Mouse (Mus musculus) lung, embryonic 14.5 days (tissue): ENCODE data around the gene Gm20696. TPM values are rescaled to one million over a fixed set of nuclear protein-coding genes. Genes with fewer than 3 reads are reported as not detected.

Source experiments
- ATAC-seq: fragments of 200-750 bp; cut with Nextera tagmentation; 2 replicates; pipeline ENCODE4 v1.8.0; 2017; ENCODE audit warnings: mild to moderate bottlenecking, moderate TSS enrichment, moderate library complexity; ENCODE audit not compliant: insufficient read depth
- DNase-seq: peaks from one replicate; pipeline ENCODE4 v3.0.0-alpha.2; 2015
- H3K27ac ChIP-seq: fragments of 300-500 bp; sonication (generic); 2 replicates; pipeline ENCODE4 v1.5.1; 2014; ENCODE audit warnings: low read depth, mild to moderate bottlenecking, moderate library complexity
- H3K27me3 ChIP-seq: fragments of 300-500 bp; sonication (generic); 2 replicates; pipeline ENCODE4 v1.6.1; 2014; ENCODE audit warnings: low read length, control low read depth; ENCODE audit not compliant: insufficient read depth
- H3K36me3 ChIP-seq: fragments of 300-500 bp; sonication (generic); 2 replicates; pipeline ENCODE4 v1.6.1; 2014; ENCODE audit warnings: control low read depth; ENCODE audit not compliant: insufficient read depth
- H3K4me1 ChIP-seq: fragments of 300-500 bp; sonication (generic); 2 replicates; pipeline ENCODE4 v1.6.1; 2014; ENCODE audit warnings: antibody characterized with exemption, control low read depth; ENCODE audit not compliant: insufficient read depth
- H3K4me2 ChIP-seq: fragments of 300-500 bp; sonication (generic); 2 replicates; pipeline ENCODE4 v1.6.1; 2014; ENCODE audit warnings: mild to moderate bottlenecking
- H3K4me3 ChIP-seq: fragments of 300-500 bp; sonication (generic); 2 replicates; pipeline ENCODE4 v1.5.1; 2014; ENCODE audit warnings: low read depth, low read length
- H3K9ac ChIP-seq: fragments of 300-500 bp; sonication (generic); 2 replicates; pipeline ENCODE4 v1.6.1; 2014
- H3K9me3 ChIP-seq: fragments of 300-500 bp; sonication (generic); 2 replicates; pipeline ENCODE4 v1.6.1; 2016; ENCODE audit warnings: low read depth, low read length, control low read depth
- CTCF ChIP-seq: IDR thresholded peaks from 2 replicates; pipeline ENCODE4 v1.5.1; 2016; ENCODE audit warnings: antibody characterized with exemption, low read depth
- WGBS: fragments of 180-500 bp; shearing (Covaris S2); extraction: QIAGEN DNeasy Blood & Tissue Kit; methylation state at CpG from one replicate; pipeline ENCODE4 v1.1.7; 2014; 5-methylcytosine and 5-hydroxymethylcytosine counted together
- polyA plus RNA-seq: library from polyadenylated mRNA; unstranded; fragments of >200 nt; fragmentation: Nextera tagmentation; extraction: Ambion mirVana; gene quantifications from 2 replicates; pipeline ENCODE4 v1.2.1, GENCODE M21; 2014

The Gm20696 gene
- polyA plus RNA-seq, 1 experiment from 2014 or later: 7.3 TPM

- no peak for TF ChIP-seq CTCF
- ATAC-seq: no peak
- Histone ChIP-seq H3K4me3 (no peak overlapping the region), H3K9me3 (no peaks in the 10 kb centered on the region), H3K4me2 (no peak overlapping the region), H3K9ac (no peak overlapping the region), H3K4me1 (no peaks in the 10 kb centered on the region), H3K27me3 (no peaks in the 10 kb centered on the region), H3K36me3 (peaks cover 14% of the 10 kb centered on the region), H3K27ac (no peak overlapping the region)
- DNase-seq: peak; percentile 27
- WGBS: 42% methylated on average over 7 of the region's 7 CpGs
These were observed 41.3 kb downstream of the Gm20696 start for GRCm38 (mm10) chr6:99625306-99625705.

- no peak for ATAC-seq
- H3K9ac ChIP-seq: no peak overlapping the region
- no peak for DNase-seq
- H3K36me3 ChIP-seq: peaks cover 9% of the 10 kb centered on the region
- H3K27me3 ChIP-seq: no peaks in the 10 kb centered on the region
- no peaks in the 10 kb centered on the region for H3K4me1 ChIP-seq
- H3K4me3 ChIP-seq: no peak overlapping the region
- no peaks in the 10 kb centered on the region for H3K9me3 ChIP-seq
- WGBS: 86% methylated on average over 3 of the region's 3 CpGs
- no peak for TF ChIP-seq CTCF
- no peak overlapping the region for H3K27ac ChIP-seq
- H3K4me2 ChIP-seq: no peak overlapping the region
These were observed 42.1 kb downstream of the Gm20696 start for GRCm38 (mm10) chr6:99624542-99624941.

GRCm38 (mm10) chr6:99623641-99624040 lies 43.0 kb downstream of the Gm20696 start:
- no peaks in the 10 kb centered on the region for H3K27me3 ChIP-seq
- ATAC-seq (peak; percentile 49), DNase-seq (peak; percentile 67)
- no peaks in the 10 kb centered on the region for H3K9me3 ChIP-seq
- WGBS: 11% methylated on average over 6 of the region's 6 CpGs
- H3K4me3 ChIP-seq: no peak overlapping the region
- no peak overlapping the region for H3K27ac ChIP-seq
- H3K36me3 ChIP-seq: peaks cover 4% of the 10 kb centered on the region
- H3K4me1 ChIP-seq: no peaks in the 10 kb centered on the region
- H3K9ac ChIP-seq: no peak overlapping the region
- peak; percentile 66 for TF ChIP-seq CTCF
- H3K4me2 ChIP-seq: no peak overlapping the region

- DNase-seq (no peak), ATAC-seq (no peak)
- H3K27ac ChIP-seq: no peak overlapping the region
- WGBS: 47% methylated on average over 4 of the region's 4 CpGs
- H3K4me1 ChIP-seq: no peaks in the 10 kb centered on the region
- no peak overlapping the region for H3K4me2 ChIP-seq
- no peaks in the 10 kb centered on the region for H3K27me3 ChIP-seq
- H3K4me3 ChIP-seq: no peak overlapping the region
- no peaks in the 10 kb centered on the region; the same call in 1 of the 2 replicates for H3K36me3 ChIP-seq
- no peak overlapping the region for H3K9ac ChIP-seq
- no peaks in the 10 kb centered on the region for H3K9me3 ChIP-seq
- TF ChIP-seq CTCF: no peak
These were observed 45.4 kb downstream of the Gm20696 start for GRCm38 (mm10) chr6:99621167-99621566.

GRCm38 (mm10) chr6:99620471-99620870 lies 46.1 kb downstream of the Gm20696 start:
- no peak overlapping the region for H3K27ac ChIP-seq
- no peaks in the 10 kb centered on the region; the same call in 1 of the 2 replicates for H3K36me3 ChIP-seq
- WGBS: 58% methylated on average over 7 of the region's 7 CpGs
- DNase-seq: no peak
- no peak for ATAC-seq
- no peak overlapping the region for H3K4me2 ChIP-seq
- no peak overlapping the region for H3K9ac ChIP-seq
- no peaks in the 10 kb centered on the region for H3K27me3 ChIP-seq
- no peak overlapping the region for H3K4me3 ChIP-seq
- 0 out of 2 replicates have a peak, but pooled peaks cover 1% of the 10 kb centered on the region for H3K4me1 ChIP-seq
- TF ChIP-seq CTCF: no peak
- H3K9me3 ChIP-seq: no peaks in the 10 kb centered on the region

- H3K36me3 ChIP-seq: no peaks in the 10 kb centered on the region; the same call in 1 of the 2 replicates
- H3K27me3 ChIP-seq: no peaks in the 10 kb centered on the region
- 40% methylated on average over 8 of the region's 8 CpGs for WGBS
- peaks cover 6% of the 10 kb centered on the region; the same call in 1 of the 2 replicates for H3K4me1 ChIP-seq
- no peak overlapping the region for H3K4me3 ChIP-seq
- no peak overlapping the region for H3K9ac ChIP-seq
- ATAC-seq: no peak
- DNase-seq: peak; percentile 39
- H3K9me3 ChIP-seq: no peaks in the 10 kb centered on the region
- TF ChIP-seq CTCF: no peak
- H3K27ac ChIP-seq: no peak overlapping the region
- H3K4me2 ChIP-seq: no peak overlapping the region
These were observed 46.6 kb downstream of the Gm20696 start for GRCm38 (mm10) chr6:99619964-99620363.

- WGBS: 35% methylated on average over 8 of the region's 8 CpGs
- H3K9ac ChIP-seq: no peak overlapping the region
- no peaks in the 10 kb centered on the region; the same call in 1 of the 2 replicates for H3K36me3 ChIP-seq
- ATAC-seq (no peak), DNase-seq (peak; percentile 46)
- peaks cover 7% of the 10 kb centered on the region; the same call in 1 of the 2 replicates for H3K4me1 ChIP-seq
- no peak overlapping the region for H3K27ac ChIP-seq
- no peaks in the 10 kb centered on the region for H3K9me3 ChIP-seq
- no peaks in the 10 kb centered on the region for H3K27me3 ChIP-seq
- H3K4me2 ChIP-seq: no peak overlapping the region
- H3K4me3 ChIP-seq: no peak overlapping the region
- no peak for TF ChIP-seq CTCF
These were observed 47.1 kb downstream of the Gm20696 start for GRCm38 (mm10) chr6:99619466-99619865.
